Mouse (Mus musculus): ENCODE data around the gene Zmiz1. TPM values are rescaled to one million over a fixed set of nuclear protein-coding genes. Genes with fewer than 3 reads are reported as not detected.

The Zmiz1 gene
- polyA plus RNA-seq, 1 experiment from 2014 or later = 55.5 TPM

GRCm38 (mm10) chr14:25543927-25544326 lies 84.9 kb downstream of the Zmiz1 start:
- no peak for DNase-seq (ENCODE audit: low spot score)
- Histone ChIP-seq H3K9me3 (replicated peaks) (no peaks in the 10 kb centered on the region), H3K4me3 (no peak overlapping the region), H3K27me3 (ENCODE audit: low read depth, poor library complexity, severe bottlenecking) (no peaks in the 10 kb centered on the region), H3K27ac (no peak overlapping the region), H3K4me1 (peaks cover 58% of the 10 kb centered on the region), H3K36me3 (peaks cover 85% of the 10 kb centered on the region)
- 97% methylated on average over 4 of the region's 4 CpGs for WGBS

- Histone ChIP-seq H3K27me3 (ENCODE audit: low read depth, poor library complexity, severe bottlenecking) (no peaks in the 10 kb centered on the region), H3K36me3 (peaks cover 71% of the 10 kb centered on the region), H3K4me3 (no peak overlapping the region), H3K9me3 (replicated peaks) (no peaks in the 10 kb centered on the region), H3K27ac (peak overlapping the region; percentile 82), H3K4me1 (peaks cover 74% of the 10 kb centered on the region)
- peak; percentile 74 for DNase-seq (ENCODE audit: low spot score)
- WGBS = 54% methylated on average over 14 of the region's 14 CpGs
Measured at GRCm38 (mm10) chr14:25546852-25547621, 88.1 kb downstream of the Zmiz1 start.

DNA sequence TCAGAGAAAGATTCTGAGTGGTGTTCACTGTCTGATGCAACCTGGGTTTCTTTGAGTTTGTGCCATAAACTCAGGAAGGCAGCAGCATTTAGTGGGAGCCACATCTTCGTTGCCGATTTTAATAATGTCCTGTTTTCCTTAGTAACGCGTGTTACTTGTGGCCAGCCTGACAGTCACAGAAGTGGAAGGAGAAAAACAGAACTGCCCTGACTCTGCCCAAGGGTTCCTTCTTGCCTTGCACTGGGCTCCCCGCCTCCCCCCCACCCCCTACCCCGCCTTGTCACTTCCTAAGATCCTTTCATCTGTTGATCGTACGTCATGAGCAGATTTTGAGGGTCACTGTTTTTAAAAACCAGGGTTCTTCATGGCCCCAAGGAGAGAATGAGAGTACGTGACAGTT lies 88.9 kb downstream of the Zmiz1 start:
- Histone ChIP-seq H3K36me3 (peaks cover 76% of the 10 kb centered on the region), H3K27me3 (ENCODE audit: low read depth, poor library complexity, severe bottlenecking) (no peaks in the 10 kb centered on the region), H3K4me1 (peaks cover 78% of the 10 kb centered on the region), H3K9me3 (replicated peaks) (no peaks in the 10 kb centered on the region), H3K27ac (peak overlapping the region; percentile 82), H3K4me3 (no peak overlapping the region)
- DNase-seq (ENCODE audit: low spot score) = no peak
- WGBS = 74% methylated on average over 9 of the region's 9 CpGs

GRCm38 (mm10) chr14:25548650-25549049 lies 89.7 kb downstream of the Zmiz1 start:
- DNase-seq (ENCODE audit: low spot score) = no peak
- Histone ChIP-seq H3K36me3 (peaks cover 77% of the 10 kb centered on the region), H3K27me3 (ENCODE audit: low read depth, poor library complexity, severe bottlenecking) (no peaks in the 10 kb centered on the region), H3K27ac (peak overlapping the region; percentile 82), H3K4me1 (peaks cover 82% of the 10 kb centered on the region), H3K9me3 (replicated peaks) (no peaks in the 10 kb centered on the region), H3K4me3 (no peak overlapping the region)
- WGBS = 15% methylated on average over 6 of the region's 6 CpGs

DNA sequence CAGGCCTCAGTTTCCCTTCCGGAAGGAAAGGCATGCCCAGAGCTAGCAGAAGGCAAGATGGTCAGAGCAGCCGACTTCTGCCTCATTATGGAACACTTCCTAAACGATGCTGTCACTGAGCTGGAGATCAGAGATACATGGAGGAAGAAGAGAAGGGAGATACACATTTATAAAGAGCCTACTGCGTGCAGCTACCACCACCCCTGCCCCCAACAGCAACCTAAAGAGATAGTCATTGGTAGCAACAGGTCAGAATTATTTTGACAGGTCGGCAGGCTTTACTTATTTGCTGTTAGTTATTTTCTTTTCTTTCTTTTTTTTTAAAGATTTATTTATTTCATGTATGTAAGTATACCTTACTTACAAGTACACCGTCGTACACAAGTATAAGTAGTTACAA lies 90.1 kb downstream of the Zmiz1 start:
- H3K9me3 ChIP-seq (replicated peaks) = no peaks in the 10 kb centered on the region
- no peaks in the 10 kb centered on the region for H3K27me3 ChIP-seq (ENCODE audit: low read depth, poor library complexity, severe bottlenecking)
- H3K4me1 ChIP-seq = peaks cover 84% of the 10 kb centered on the region
- H3K4me3 ChIP-seq = no peak overlapping the region
- 82% methylated on average over 7 of the region's 7 CpGs for WGBS
- H3K36me3 ChIP-seq = peaks cover 78% of the 10 kb centered on the region
- H3K27ac ChIP-seq = peak overlapping the region; percentile 82
- no peak for DNase-seq (ENCODE audit: low spot score)

GRCm38 (mm10) chr14:25549871-25550840 lies 91.2 kb downstream of the Zmiz1 start:
- no peaks in the 10 kb centered on the region for H3K27me3 ChIP-seq (ENCODE audit: low read depth, poor library complexity, severe bottlenecking)
- DNase-seq (ENCODE audit: low spot score) = peak; percentile 71
- peak overlapping the region; percentile 23; the same call in 1 of the 2 replicates for H3K4me3 ChIP-seq
- 37% methylated on average over 10 of the region's 10 CpGs for WGBS
- peaks cover 93% of the 10 kb centered on the region for H3K4me1 ChIP-seq
- H3K9me3 ChIP-seq (replicated peaks) = no peaks in the 10 kb centered on the region
- peak overlapping the region; percentile 81 for H3K27ac ChIP-seq
- H3K36me3 ChIP-seq = peaks cover 67% of the 10 kb centered on the region

DNA sequence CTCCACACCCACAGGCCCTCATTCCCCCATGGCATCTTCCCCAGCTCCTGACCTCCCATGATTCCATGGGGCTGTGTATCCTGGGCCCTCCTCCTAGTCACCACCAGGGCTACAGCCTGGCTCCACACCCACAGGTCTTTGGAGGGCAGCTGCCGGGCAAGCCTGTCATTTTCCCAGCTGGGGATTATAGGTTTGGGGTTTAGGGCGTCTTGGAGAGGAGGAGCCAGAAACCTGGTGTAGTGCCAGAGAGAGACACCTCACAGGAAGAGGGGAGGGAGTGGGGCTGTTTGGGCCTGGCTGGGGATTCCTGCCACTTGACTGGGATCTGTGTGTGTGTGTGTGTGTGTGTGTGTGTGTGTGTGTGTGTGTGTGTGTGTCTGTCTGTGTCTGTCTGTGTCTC lies 92.7 kb downstream of the Zmiz1 start:
- H3K27me3 ChIP-seq (ENCODE audit: low read depth, poor library complexity, severe bottlenecking) = no peaks in the 10 kb centered on the region
- H3K4me1 ChIP-seq = peaks cover 93% of the 10 kb centered on the region
- 30% methylated on average over 2 of the region's 2 CpGs for WGBS
- peaks cover 52% of the 10 kb centered on the region for H3K36me3 ChIP-seq
- H3K9me3 ChIP-seq (replicated peaks) = no peaks in the 10 kb centered on the region
- H3K27ac ChIP-seq = peak overlapping the region; percentile 81; the same call in 1 of the 2 replicates
- H3K4me3 ChIP-seq = no peak overlapping the region
- no peak for DNase-seq (ENCODE audit: low spot score)

DNA sequence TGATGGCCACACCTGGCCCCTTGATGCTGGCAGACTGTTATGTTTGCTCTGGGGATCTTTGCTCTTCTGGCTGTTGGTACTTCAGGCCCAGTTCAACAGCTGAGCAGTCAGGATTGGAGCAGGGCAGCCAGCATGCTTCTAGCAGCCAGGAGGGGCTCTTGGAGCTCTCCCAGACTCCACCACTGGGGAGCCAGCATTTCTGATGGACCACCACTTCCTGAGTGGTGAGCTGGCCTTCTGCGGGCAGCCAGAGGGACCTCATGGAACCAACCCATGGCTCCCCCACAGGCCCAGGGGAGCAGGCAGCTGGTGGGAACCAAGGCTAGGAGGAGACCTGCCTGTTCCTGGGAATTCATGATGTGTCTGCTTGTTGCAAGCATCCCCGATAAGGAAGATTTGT lies 94.4 kb downstream of the Zmiz1 start:
- WGBS = 85% methylated on average over 2 of the region's 2 CpGs

DNA sequence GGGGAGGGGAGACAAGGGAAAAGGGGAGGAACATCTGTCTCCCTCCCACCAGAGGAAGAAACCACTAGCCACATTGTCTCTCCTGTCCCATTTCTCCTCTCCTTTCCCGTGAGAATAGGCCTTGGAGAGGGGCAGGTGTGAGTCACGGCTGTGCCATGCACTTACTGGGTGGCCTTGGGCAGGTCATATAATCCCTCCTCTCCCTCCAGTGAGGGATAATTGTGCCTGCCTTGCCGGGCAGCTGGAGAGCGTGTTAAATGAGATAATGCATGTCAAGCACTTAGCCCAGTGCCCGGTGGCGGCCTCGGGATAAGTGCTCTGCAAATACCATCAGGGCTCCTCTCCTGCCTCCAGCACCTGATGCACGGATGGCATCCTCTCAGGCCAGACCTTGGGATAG lies 95.8 kb downstream of the Zmiz1 start:
- H3K27ac ChIP-seq = peak overlapping the region; percentile 86
- 15% methylated on average over 8 of the region's 8 CpGs for WGBS
- no peak overlapping the region for H3K4me3 ChIP-seq
- peaks cover 57% of the 10 kb centered on the region for H3K36me3 ChIP-seq
- peaks cover 91% of the 10 kb centered on the region for H3K4me1 ChIP-seq
- H3K27me3 ChIP-seq (ENCODE audit: low read depth, poor library complexity, severe bottlenecking) = no peaks in the 10 kb centered on the region
- no peaks in the 10 kb centered on the region for H3K9me3 ChIP-seq (replicated peaks)
- no peak for DNase-seq (ENCODE audit: low spot score)

More for the DNA sequence above, 94.4 kb downstream of the Zmiz1 start:
- no peaks in the 10 kb centered on the region for H3K9me3 ChIP-seq (replicated peaks)
- H3K4me1 ChIP-seq = peaks cover 93% of the 10 kb centered on the region
- no peaks in the 10 kb centered on the region for H3K27me3 ChIP-seq (ENCODE audit: low read depth, poor library complexity, severe bottlenecking)
- H3K36me3 ChIP-seq = peaks cover 52% of the 10 kb centered on the region
- 0 out of 2 replicates have a peak overlapping the region, but pooled peaks have one; percentile 16 for H3K27ac ChIP-seq
- no peak for DNase-seq (ENCODE audit: low spot score)
- no peak overlapping the region for H3K4me3 ChIP-seq

- H3K27me3 ChIP-seq (ENCODE audit: low read depth, poor library complexity, severe bottlenecking) = no peaks in the 10 kb centered on the region
- peak overlapping the region; percentile 23 for H3K4me3 ChIP-seq
- peaks cover 91% of the 10 kb centered on the region for H3K4me1 ChIP-seq
- peak overlapping the region; percentile 86 for H3K27ac ChIP-seq
- WGBS = 17% methylated on average over 10 of the region's 10 CpGs
- no peaks in the 10 kb centered on the region for H3K9me3 ChIP-seq (replicated peaks)
- DNase-seq (ENCODE audit: low spot score) = peak; percentile 50
- peaks cover 60% of the 10 kb centered on the region for H3K36me3 ChIP-seq
Measured at GRCm38 (mm10) chr14:25555291-25555781, 96.4 kb downstream of the Zmiz1 start.

- no peak for DNase-seq (ENCODE audit: low spot score)
- H3K36me3 ChIP-seq = peaks cover 60% of the 10 kb centered on the region
- H3K4me1 ChIP-seq = peaks cover 91% of the 10 kb centered on the region
- H3K4me3 ChIP-seq = peak overlapping the region; percentile 23
- H3K27me3 ChIP-seq (ENCODE audit: low read depth, poor library complexity, severe bottlenecking) = no peaks in the 10 kb centered on the region
- H3K9me3 ChIP-seq (replicated peaks) = no peaks in the 10 kb centered on the region
- H3K27ac ChIP-seq = peak overlapping the region; percentile 86
- WGBS = 3% methylated on average over 7 of the region's 7 CpGs
Measured at GRCm38 (mm10) chr14:25555848-25556247, 96.9 kb downstream of the Zmiz1 start.

DNA sequence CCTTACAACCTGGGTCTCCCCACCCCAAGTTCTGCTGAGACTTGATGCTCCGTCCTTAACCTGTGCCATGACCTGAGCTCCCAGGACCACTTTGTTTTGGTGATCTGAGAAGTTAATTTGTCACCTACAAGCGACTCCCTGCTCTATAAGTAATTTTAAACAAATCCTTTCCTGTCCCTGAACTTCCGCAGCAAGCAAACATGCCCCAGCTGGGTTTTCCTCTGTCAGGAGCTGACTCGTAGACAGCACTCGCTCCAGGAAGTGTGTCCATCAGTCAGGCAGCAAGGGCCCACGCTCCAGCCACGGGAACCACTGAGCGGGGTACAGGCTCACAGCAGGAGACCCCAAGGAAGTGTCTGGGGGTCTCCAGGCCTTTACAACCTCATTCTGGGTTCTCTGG lies 98.0 kb downstream of the Zmiz1 start:
- Histone ChIP-seq H3K27me3 (ENCODE audit: low read depth, poor library complexity, severe bottlenecking) (no peaks in the 10 kb centered on the region), H3K36me3 (peaks cover 54% of the 10 kb centered on the region), H3K4me1 (peaks cover 92% of the 10 kb centered on the region), H3K27ac (peak overlapping the region; percentile 86), H3K9me3 (replicated peaks) (no peaks in the 10 kb centered on the region), H3K4me3 (no peak overlapping the region)
- 19% methylated on average over 8 of the region's 8 CpGs for WGBS
- no peak for DNase-seq (ENCODE audit: low spot score)

Measured in limb, embryonic 10.5 days (tissue).